Mouse (Mus musculus) megakaryocyte, embryonic 14.5 days (primary cell): ENCODE results near the gene Gm13283.

Source experiments
- FLI1 ChIP-seq: IDR thresholded peaks from 2 replicates; pipeline ENCODE4 v1.6.1; 2012; ENCODE audit warnings: low read length, inconsistent platforms, mixed read lengths
- GATA1 ChIP-seq: IDR thresholded peaks from 3 replicates; pipeline ENCODE4 v1.6.1; 2012; ENCODE audit warnings: mixed read lengths, low read length, inconsistent platforms, borderline replicate concordance

DNA sequence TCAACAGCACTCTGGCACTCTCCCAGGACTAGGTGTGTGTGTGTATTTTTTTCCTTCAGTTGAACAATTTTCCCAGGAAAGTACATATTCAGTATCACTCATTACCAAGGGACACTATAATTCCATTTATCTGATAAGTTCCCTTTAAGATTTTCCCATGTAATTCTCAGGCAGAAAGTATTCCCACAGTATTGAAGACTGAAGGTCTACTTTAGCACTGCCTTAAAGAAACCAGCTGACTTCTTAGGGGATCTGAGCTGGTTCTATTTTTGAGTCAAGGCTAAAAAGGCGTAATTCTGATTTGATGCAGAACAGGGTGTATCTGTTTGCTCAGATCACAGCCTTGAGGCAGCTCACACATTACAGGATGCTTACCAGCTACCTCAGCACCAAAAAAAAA, 41.2 kb upstream of the Gm13283 start:
- TF ChIP-seq FLI1 (no peak), GATA1 (no peak)
